Mouse (Mus musculus) intestine, postnatal 0 days (tissue): Measurements from ENCODE around the gene Ctso. TPM values are rescaled to one million over a fixed set of nuclear protein-coding genes. Genes with fewer than 3 reads are reported as not detected.

Experiments
- ATAC-seq: fragments of 200-750 bp; cut with Nextera tagmentation; 2 replicates; pipeline ENCODE4 v1.8.0; 2017; ENCODE audit warnings: mild to moderate bottlenecking, moderate TSS enrichment, moderate library complexity
- H3K27ac ChIP-seq: fragments of 300-500 bp; sonication (generic); 2 replicates; pipeline ENCODE4 v1.5.1; 2014; ENCODE audit warnings: mild to moderate bottlenecking, low read depth, low read length, moderate library complexity
- H3K27me3 ChIP-seq: fragments of 300-500 bp; sonication (generic); replicated peaks from 2 replicates; pipeline ENCODE4 v1.6.1; 2014; ENCODE audit warnings: low read length, mixed read lengths; ENCODE audit not compliant: control insufficient read depth, insufficient read depth
- H3K36me3 ChIP-seq: fragments of 300-500 bp; sonication (generic); 2 replicates; pipeline ENCODE4 v1.6.1; 2014; ENCODE audit warnings: mild to moderate bottlenecking, moderate library complexity; ENCODE audit not compliant: control insufficient read depth, insufficient read depth
- H3K4me1 ChIP-seq: fragments of 300-500 bp; sonication (generic); replicated peaks from 2 replicates; pipeline ENCODE4 v1.6.1; 2014; ENCODE audit warnings: antibody characterized with exemption, low read length, mixed read lengths; ENCODE audit not compliant: control insufficient read depth, insufficient read depth
- H3K4me2 ChIP-seq: fragments of 300-500 bp; sonication (generic); replicated peaks from 2 replicates; pipeline ENCODE4 v1.6.1; 2014; ENCODE audit warnings: low read depth, mild to moderate bottlenecking, moderate library complexity
- H3K4me3 ChIP-seq: fragments of 300-500 bp; sonication (generic); 2 replicates; pipeline ENCODE4 v1.5.1; 2014; ENCODE audit warnings: low read depth, low read length
- H3K9ac ChIP-seq: fragments of 300-500 bp; sonication (generic); 2 replicates; pipeline ENCODE4 v1.6.1; 2014; ENCODE audit warnings: mild to moderate bottlenecking, low read depth, low read length
- H3K9me3 ChIP-seq: fragments of 300-500 bp; sonication (generic); 2 replicates; pipeline ENCODE4 v1.6.1; 2016; ENCODE audit warnings: mixed run types; ENCODE audit not compliant: control insufficient read depth
- CTCF ChIP-seq: sonication (generic); IDR thresholded peaks from 2 replicates; pipeline ENCODE4 v1.5.1; 2016; ENCODE audit warnings: low read depth, mild to moderate bottlenecking, control low read depth, antibody characterized with exemption, moderate library complexity
- WGBS: fragments of 180-500 bp; shearing (Covaris S2); extraction: QIAGEN DNeasy Blood & Tissue Kit; methylation state at CpG from one replicate; pipeline ENCODE4 v1.1.7; 2014; 5-methylcytosine and 5-hydroxymethylcytosine counted together
- polyA plus RNA-seq: library from polyadenylated mRNA; unstranded; fragments of >200 nt; fragmentation: Nextera tagmentation; extraction: Ambion mirVana; gene quantifications from 2 replicates; pipeline ENCODE4 v1.2.1, GENCODE M21; 2015

Gene Ctso
- polyA plus RNA-seq, 1 experiment from 2014 or later: 51.9 TPM

- peak; percentile 92 for ATAC-seq
- Histone ChIP-seq H3K9me3 (no peaks in the 10 kb centered on the region), H3K27me3 (no peaks in the 10 kb centered on the region), H3K36me3 (peaks cover 10% of the 10 kb centered on the region), H3K4me1 (no peaks in the 10 kb centered on the region), H3K4me2 (no peak overlapping the region), H3K27ac (no peak overlapping the region; the same call in 1 of the 2 replicates), H3K4me3 (no peak overlapping the region), H3K9ac (no peak overlapping the region)
- 51% methylated on average over 7 of the region's 7 CpGs for WGBS
- TF ChIP-seq CTCF: no peak
Measured at GRCm38 (mm10) chr3:81944851-81945393, 12.5 kb downstream of the Ctso start.

- no peak for ATAC-seq
- no peak for TF ChIP-seq CTCF
- no peaks in the 10 kb centered on the region for H3K27me3 ChIP-seq
- H3K9me3 ChIP-seq: no peaks in the 10 kb centered on the region
- H3K4me1 ChIP-seq: no peaks in the 10 kb centered on the region
- peaks cover 9% of the 10 kb centered on the region; the same call in 1 of the 2 replicates for H3K36me3 ChIP-seq
- no peak overlapping the region for H3K4me3 ChIP-seq
- H3K27ac ChIP-seq: no peak overlapping the region
- WGBS: 90% methylated on average over 1 of the region's 1 CpGs
- H3K9ac ChIP-seq: no peak overlapping the region
- H3K4me2 ChIP-seq: no peak overlapping the region
Measured at GRCm38 (mm10) chr3:81949048-81949447, 16.6 kb downstream of the Ctso start.

- H3K27ac ChIP-seq: no peak overlapping the region
- H3K9me3 ChIP-seq: no peaks in the 10 kb centered on the region
- no peak for TF ChIP-seq CTCF
- H3K9ac ChIP-seq: no peak overlapping the region
- 49% methylated on average over 2 of the region's 2 CpGs for WGBS
- no peaks in the 10 kb centered on the region for H3K27me3 ChIP-seq
- H3K4me3 ChIP-seq: no peak overlapping the region
- no peak overlapping the region for H3K4me2 ChIP-seq
- peaks cover 9% of the 10 kb centered on the region; the same call in 1 of the 2 replicates for H3K36me3 ChIP-seq
- no peaks in the 10 kb centered on the region for H3K4me1 ChIP-seq
- no peak for ATAC-seq
Measured at GRCm38 (mm10) chr3:81951785-81952184, 19.4 kb downstream of the Ctso start.

GRCm38 (mm10) chr3:81957484-81957883 lies 25.1 kb downstream of the Ctso start:
- Histone ChIP-seq H3K4me2 (no peak overlapping the region), H3K36me3 (no peaks in the 10 kb centered on the region), H3K27ac (no peak overlapping the region), H3K9ac (no peak overlapping the region), H3K4me3 (no peak overlapping the region), H3K9me3 (no peaks in the 10 kb centered on the region), H3K27me3 (no peaks in the 10 kb centered on the region), H3K4me1 (no peaks in the 10 kb centered on the region)
- TF ChIP-seq CTCF: no peak
- ATAC-seq: no peak
- WGBS: 87% methylated on average over 5 of the region's 5 CpGs

GRCm38 (mm10) chr3:81961336-81961735 lies 28.9 kb downstream of the Ctso start:
- TF ChIP-seq CTCF: no peak
- no peak for ATAC-seq
- Histone ChIP-seq H3K9ac (no peak overlapping the region), H3K36me3 (no peaks in the 10 kb centered on the region), H3K4me2 (no peak overlapping the region), H3K4me3 (no peak overlapping the region), H3K4me1 (no peaks in the 10 kb centered on the region), H3K27me3 (no peaks in the 10 kb centered on the region), H3K27ac (no peak overlapping the region), H3K9me3 (no peaks in the 10 kb centered on the region)
- WGBS: 74% methylated on average over 5 of the region's 5 CpGs

GRCm38 (mm10) chr3:81963768-81964167 lies 31.4 kb downstream of the Ctso start:
- Histone ChIP-seq H3K9me3 (no peaks in the 10 kb centered on the region), H3K27ac (no peak overlapping the region), H3K36me3 (no peaks in the 10 kb centered on the region), H3K9ac (no peak overlapping the region), H3K4me2 (no peak overlapping the region), H3K27me3 (no peaks in the 10 kb centered on the region), H3K4me1 (no peaks in the 10 kb centered on the region), H3K4me3 (no peak overlapping the region)
- TF ChIP-seq CTCF: no peak
- WGBS: 80% methylated on average over 5 of the region's 5 CpGs
- ATAC-seq: no peak

- no peak for TF ChIP-seq CTCF
- Histone ChIP-seq H3K27me3 (no peaks in the 10 kb centered on the region), H3K27ac (no peak overlapping the region), H3K9me3 (no peaks in the 10 kb centered on the region), H3K4me3 (no peak overlapping the region), H3K4me1 (no peaks in the 10 kb centered on the region), H3K36me3 (no peaks in the 10 kb centered on the region), H3K4me2 (no peak overlapping the region), H3K9ac (no peak overlapping the region)
- ATAC-seq: no peak
- WGBS: 62% methylated on average over 3 of the region's 3 CpGs
Measured at GRCm38 (mm10) chr3:81964596-81964995, 32.2 kb downstream of the Ctso start.
